Mouse (Mus musculus) MEL (cell line): ENCODE measurements around the gene Mgp. TPM values are rescaled to one million over a fixed set of nuclear protein-coding genes. Genes with fewer than 3 reads are reported as not detected.

Experiments used
- DNase-seq: peaks from one replicate; pipeline ENCODE4 v3.0.0; 2011; ENCODE audit warnings: low read depth, low spot score
- H3K27ac ChIP-seq: 2 replicates; pipeline ENCODE4 v1.5.1; 2012; ENCODE audit warnings: low read depth, mild to moderate bottlenecking, control low read depth, low read length, moderate library complexity; ENCODE audit not compliant: control insufficient read depth
- H3K27me3 ChIP-seq, 2 experiments: fragments of 150-350 bp in 1 of 2; sonication (generic) in 1 of 2; 2 replicates each; pipeline ENCODE4 v1.6.1; 2012; ENCODE audit warnings: low read length in 2 of 2, mild to moderate bottlenecking in 2 of 2, improper control_type of control experiment in 1 of 2, moderate library complexity in 1 of 2; ENCODE audit not compliant: insufficient read depth in 2 of 2, control insufficient read depth in 1 of 2
- H3K36me3 ChIP-seq, 2 experiments: 2 replicates each; pipeline ENCODE4 v1.6.1; 2012 to 2014; ENCODE audit warnings: low read length in 2 of 2, improper control_type of control experiment in 1 of 2, inconsistent platforms in 1 of 2, mild to moderate bottlenecking in 1 of 2; ENCODE audit not compliant: insufficient read depth in 2 of 2, control insufficient read depth in 1 of 2
- H3K4me1 ChIP-seq, 2 experiments: fragments of 150-350 bp in 1 of 2; sonication (generic) in 1 of 2; 2 replicates each; pipeline ENCODE4 v1.6.1; 2012; ENCODE audit warnings: low read length in 2 of 2, improper control_type of control experiment in 1 of 2, mild to moderate bottlenecking in 1 of 2; ENCODE audit not compliant: insufficient read depth in 2 of 2, control insufficient read depth in 1 of 2
- H3K4me3 ChIP-seq, 2 experiments: fragments of 150-350 bp in 1 of 2; sonication (generic) in 1 of 2; 2 replicates each; pipeline ENCODE4 v1.5.1; 2012; ENCODE audit warnings: low read depth in 2 of 2, low read length in 2 of 2, mild to moderate bottlenecking in 2 of 2, moderate library complexity in 2 of 2, control low read depth in 1 of 2, improper control_type of control experiment in 1 of 2; ENCODE audit not compliant: control insufficient read depth in 1 of 2, insufficient read depth in 1 of 2
- H3K79me2 ChIP-seq: 2 replicates; pipeline ENCODE4 v1.6.1; 2012; ENCODE audit warnings: mild to moderate bottlenecking, low read length, moderate library complexity; ENCODE audit not compliant: control insufficient read depth, poor library complexity, insufficient read depth
- H3K9ac ChIP-seq: 2 replicates; pipeline ENCODE4 v1.6.1; 2012; ENCODE audit warnings: low read depth, mild to moderate bottlenecking, control low read depth, low read length, moderate library complexity; ENCODE audit not compliant: control insufficient read depth, poor library complexity, severe bottlenecking
- H3K9me3 ChIP-seq: fragments of 150-350 bp; sonication (generic); replicated peaks from 2 replicates; pipeline ENCODE4 v1.6.1; 2012; ENCODE audit warnings: mild to moderate bottlenecking, low read length, improper control_type of control experiment, moderate library complexity; ENCODE audit not compliant: insufficient read depth
- BHLHE40 ChIP-seq: IDR thresholded peaks from 2 replicates; pipeline ENCODE4 v1.6.1; 2012; ENCODE audit warnings: low read depth, mild to moderate bottlenecking, inconsistent platforms, low read length, improper control_type of control experiment, borderline replicate concordance
- CTCF ChIP-seq, 3 experiments: IDR thresholded peaks in 2 of 3; conservative IDR thresholded peaks in 1 of 3; 2 replicates each; pipeline ENCODE4 v1.5.1; 2011 to 2012; ENCODE audit warnings: low read length in 3 of 3, low read depth in 2 of 3, mild to moderate bottlenecking in 2 of 3, improper control_type of control experiment in 1 of 3, inconsistent platforms in 1 of 3, mixed read lengths in 1 of 3, moderate library complexity in 1 of 3; ENCODE audit not compliant: control insufficient read depth in 1 of 3, insufficient read depth in 1 of 3, poor library complexity in 1 of 3, severe bottlenecking in 1 of 3
- ELF1 ChIP-seq: IDR thresholded peaks from 2 replicates; pipeline ENCODE4 v1.6.1; 2014; ENCODE audit warnings: low read depth, mild to moderate bottlenecking, inconsistent platforms, low read length, improper control_type of control experiment, moderate library complexity
- KAT2A ChIP-seq: conservative IDR thresholded peaks from 2 replicates; pipeline ENCODE4 v1.6.1; 2012; ENCODE audit warnings: low read depth, low read length, improper control_type of control experiment, inconsistent platforms
- MAX ChIP-seq: IDR thresholded peaks from 2 replicates; pipeline ENCODE4 v1.6.1; 2011; ENCODE audit warnings: low read length, improper control_type of control experiment
- POLR2AphosphoS2 ChIP-seq: IDR thresholded peaks from 2 replicates; pipeline ENCODE4 v1.6.1; 2011; ENCODE audit warnings: low read length, improper control_type of control experiment
- POLR2AphosphoS5 ChIP-seq: IDR thresholded peaks from 2 replicates; pipeline ENCODE4 v1.6.1; 2012; ENCODE audit warnings: low read depth, borderline replicate concordance, mild to moderate bottlenecking, inconsistent platforms, low read length, moderate library complexity, mixed read lengths
- SMC3 ChIP-seq: IDR thresholded peaks from 2 replicates; pipeline ENCODE4 v1.6.1; 2011; ENCODE audit warnings: low read depth, low read length, improper control_type of control experiment
- TBP ChIP-seq: IDR thresholded peaks from 2 replicates; pipeline ENCODE4 v1.8.0; 2011; ENCODE audit warnings: low read depth, low read length, improper control_type of control experiment
- polyA plus RNA-seq, 2 experiments: library from polyadenylated mRNA; stranded (reverse) in 1 of 2; unstranded in 1 of 2; fragments of >175 nt in 1 of 2; fragments of >200 nt in 1 of 2; gene quantifications; 2 replicates each; pipeline versions ENCODE4 v1.2.1 to v1.2.4; 2012; ENCODE audit warnings: low replicate concordance in 2 of 2, low read depth in 1 of 2; ENCODE audit not compliant: insufficient read length in 2 of 2, insufficient read depth in 1 of 2, missing spikeins in 1 of 2
- total RNA-seq: library from RNA; depleted of rRNA; stranded (reverse); fragments of 300-350 nt; gene quantifications from 2 replicates; pipeline ENCODE4 v1.2.3, GENCODE M21; 2012

The Mgp gene
- total and polyA plus RNA-seq, 3 experiments = not detected

- Histone ChIP-seq H3K27ac (no peak overlapping the region), H3K27me3 (peaks cover 0 to 1% of the 10 kb centered on the region in 2 experiments; a peak in 1 of 4 replicates)
- no peak for TF ChIP-seq BHLHE40
- TF ChIP-seq POLR2AphosphoS2 = no peak
- TF ChIP-seq ELF1 = no peak
- no peak for TF ChIP-seq POLR2AphosphoS5
- TF ChIP-seq, all 39 proteins: peak for 0
- DNase-seq = no peak
- Histone ChIP-seq H3K79me2 (no peaks in the 10 kb centered on the region), H3K9me3 (no peaks in the 10 kb centered on the region), H3K4me1 (0 out of 4 replicates have a peak, but pooled peaks cover 0 to 4% of the 10 kb centered on the region in 2 experiments), H3K4me3 (no peak overlapping the region), H3K9ac (no peak overlapping the region), H3K36me3 (no peaks in the 10 kb centered on the region)
These were observed 26.7 kb downstream of the Mgp start for GRCm38 (mm10) chr6:136848971-136849370.

- 0 out of 4 replicates have a peak, but pooled peaks cover 0 to 4% of the 10 kb centered on the region in 2 experiments for H3K4me1 ChIP-seq
- peak; percentile 42; the same call in 1 of the 2 replicates for TF ChIP-seq MAX
- no peak for TF ChIP-seq BHLHE40
- no peaks in the 10 kb centered on the region for H3K9me3 ChIP-seq
- no peaks in the 10 kb centered on the region for H3K79me2 ChIP-seq
- H3K4me3 ChIP-seq = no peak overlapping the region
- no peaks in the 10 kb centered on the region for H3K36me3 ChIP-seq
- no peak for DNase-seq
- no peak overlapping the region for H3K27ac ChIP-seq
- H3K9ac ChIP-seq = no peak overlapping the region
- H3K27me3 ChIP-seq = peaks cover 0 to 1% of the 10 kb centered on the region in 2 experiments; a peak in 1 of 4 replicates
These were observed 27.2 kb downstream of the Mgp start for GRCm38 (mm10) chr6:136848399-136848798.

- TF ChIP-seq CTCF (IDR thresholded peaks at IDR 0.05 in 2 of 3, conservative IDR thresholded peaks at IDR 0.05 in 1 of 3; ENCODE audit: control insufficient read depth in 1 of 3, insufficient read depth in 1 of 3, low read depth in 2 of 3, low read length in 3 of 3, poor library complexity in 1 of 3, severe bottlenecking in 1 of 3) (peak; percentile 26 to 47 (median 32); a peak in 5 of 6 replicates), KAT2A (no peak), SMC3 (peak; percentile 22; the same call in 1 of the 2 replicates), TBP (no peak)
- peaks cover 0 to 1% of the 10 kb centered on the region in 2 experiments; a peak in 1 of 4 replicates for H3K27me3 ChIP-seq
- no peak overlapping the region for H3K27ac ChIP-seq
- no peak overlapping the region for H3K4me3 ChIP-seq
- H3K79me2 ChIP-seq = no peaks in the 10 kb centered on the region
- no peaks in the 10 kb centered on the region for H3K9me3 ChIP-seq
- DNase-seq = no peak
- H3K36me3 ChIP-seq = no peaks in the 10 kb centered on the region
- no peak overlapping the region for H3K9ac ChIP-seq
- H3K4me1 ChIP-seq = 0 out of 4 replicates have a peak, but pooled peaks cover 0 to 4% of the 10 kb centered on the region in 2 experiments
These were observed 27.8 kb downstream of the Mgp start for GRCm38 (mm10) chr6:136847790-136848189.
